Mouse (Mus musculus): ENCODE data around the gene Cyfip2. TPM values are rescaled to one million over a fixed set of nuclear protein-coding genes. Genes with fewer than 3 reads are reported as not detected.

Gene Cyfip2
- polyA plus RNA-seq, 1 experiment from 2014 or later, result 92.0 TPM

DNA sequence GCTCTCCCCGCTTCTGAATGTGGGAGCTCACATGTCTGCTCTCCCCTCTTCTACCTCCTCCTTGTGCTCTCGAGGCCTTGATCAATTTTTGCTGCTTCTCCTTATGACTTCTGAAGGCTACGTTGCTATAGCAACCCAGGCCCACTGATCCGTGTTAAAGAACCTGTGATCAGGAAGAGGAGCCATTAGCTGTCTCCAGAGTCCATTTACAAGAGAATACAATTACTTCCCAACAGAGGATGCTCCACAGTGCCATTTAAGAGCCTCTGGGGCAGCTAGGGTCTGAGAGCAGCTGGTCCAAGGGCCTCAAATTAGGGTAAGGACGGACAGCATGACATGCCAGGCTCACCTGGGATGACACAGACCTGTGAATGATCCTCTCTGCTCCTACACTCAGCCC is 94.1 kb downstream of the Cyfip2 start:
- Histone ChIP-seq H3K9me3 (ENCODE audit: control insufficient read depth, low read length) (no peaks in the 10 kb centered on the region), H3K4me3 (ENCODE audit: low read length) (no peak overlapping the region), H3K4me1 (ENCODE audit: control insufficient read depth, insufficient read depth, low read depth, low read length) (peaks cover 32% of the 10 kb centered on the region), H3K27me3 (replicated peaks; ENCODE audit: control insufficient read depth, insufficient read depth, low read length) (no peaks in the 10 kb centered on the region), H3K27ac (ENCODE audit: low read depth, low read length) (peak overlapping the region; percentile 87), H3K9ac (ENCODE audit: low read depth, low read length) (peak overlapping the region; percentile 41), H3K4me2 (ENCODE audit: low read length) (no peak overlapping the region), H3K36me3 (ENCODE audit: control insufficient read depth, insufficient read depth, low read length) (peaks cover 30% of the 10 kb centered on the region)
- 13% methylated on average over 5 of the region's 5 CpGs for WGBS
- ATAC-seq, result peak; percentile 77

DNA sequence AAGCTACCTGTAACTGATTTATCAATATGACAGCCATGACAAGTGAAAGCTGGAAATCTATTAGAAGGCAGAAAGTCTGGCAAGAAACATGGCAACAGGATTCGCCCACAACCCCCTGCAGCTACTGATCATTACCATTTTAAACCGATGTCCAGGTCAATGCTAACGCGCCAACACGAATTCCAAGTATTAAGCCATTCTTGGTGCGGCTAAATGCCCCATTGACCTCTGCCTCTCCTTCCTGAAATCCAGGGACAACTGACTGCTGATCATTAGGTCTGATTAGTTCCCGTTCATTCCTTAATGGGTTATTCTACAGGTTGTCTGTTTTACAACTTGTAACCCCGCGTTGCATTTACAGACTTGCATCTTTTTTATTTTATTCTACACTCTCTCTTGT is 95.0 kb downstream of the Cyfip2 start:
- Histone ChIP-seq H3K4me2 (ENCODE audit: low read length) (no peak overlapping the region), H3K27ac (ENCODE audit: low read depth, low read length) (peak overlapping the region; percentile 87), H3K9ac (ENCODE audit: low read depth, low read length) (no peak overlapping the region), H3K4me1 (ENCODE audit: control insufficient read depth, insufficient read depth, low read depth, low read length) (peaks cover 32% of the 10 kb centered on the region), H3K9me3 (ENCODE audit: control insufficient read depth, low read length) (no peaks in the 10 kb centered on the region), H3K27me3 (replicated peaks; ENCODE audit: control insufficient read depth, insufficient read depth, low read length) (no peaks in the 10 kb centered on the region), H3K4me3 (ENCODE audit: low read length) (no peak overlapping the region), H3K36me3 (ENCODE audit: control insufficient read depth, insufficient read depth, low read length) (peaks cover 25% of the 10 kb centered on the region)
- WGBS, result 80% methylated on average over 9 of the region's 9 CpGs
- no peak for ATAC-seq

DNA sequence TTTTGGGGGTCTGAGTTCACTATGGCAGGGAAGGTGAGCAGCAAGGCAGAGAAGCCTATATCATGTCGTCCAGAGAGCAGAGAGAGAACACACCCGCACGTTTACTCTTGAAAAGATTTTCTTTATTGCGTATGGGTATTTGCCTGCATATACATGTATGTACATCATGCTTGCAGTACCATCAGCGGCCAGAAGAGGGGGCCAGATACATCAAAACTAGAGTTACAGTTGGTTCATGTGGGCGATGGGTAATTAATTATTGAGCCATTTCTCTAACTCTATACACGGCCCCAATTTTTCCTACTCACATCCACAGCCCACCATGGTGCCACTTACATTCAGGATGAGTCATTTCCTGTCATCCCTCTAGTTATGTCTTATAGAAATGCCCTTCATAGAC is 96.0 kb downstream of the Cyfip2 start:
- no peak overlapping the region for H3K9ac ChIP-seq (ENCODE audit: low read depth, low read length)
- H3K27ac ChIP-seq (ENCODE audit: low read depth, low read length), result no peak overlapping the region

DNA sequence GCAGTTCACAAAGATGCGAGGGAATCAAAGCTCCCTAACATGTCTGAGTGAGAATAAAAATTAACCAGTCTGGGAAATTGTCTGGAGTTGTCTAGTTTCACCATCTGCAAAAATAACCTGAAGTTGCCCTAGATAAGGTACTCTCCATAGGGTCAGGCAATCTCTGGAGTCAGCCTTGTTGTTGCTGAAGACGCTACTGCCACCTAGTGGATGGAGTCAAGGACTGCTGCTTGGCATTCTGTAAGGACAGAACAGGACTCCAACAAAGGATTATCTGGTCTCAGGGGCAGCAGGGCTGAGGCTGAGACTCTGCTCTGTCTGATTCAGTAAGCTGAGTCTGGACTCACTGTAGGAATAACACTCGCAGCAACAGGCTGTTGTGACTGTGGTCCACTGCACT is 97.3 kb downstream of the Cyfip2 start:
- Histone ChIP-seq H3K27ac (ENCODE audit: low read depth, low read length) (peak overlapping the region; percentile 55), H3K9ac (ENCODE audit: low read depth, low read length) (no peak overlapping the region)
- WGBS, result 27% methylated on average over 3 of the region's 3 CpGs

More for the DNA sequence above, 96.0 kb downstream of the Cyfip2 start:
- Histone ChIP-seq H3K36me3 (ENCODE audit: control insufficient read depth, insufficient read depth, low read length) (peaks cover 15% of the 10 kb centered on the region), H3K27me3 (replicated peaks; ENCODE audit: control insufficient read depth, insufficient read depth, low read length) (no peaks in the 10 kb centered on the region), H3K4me1 (ENCODE audit: control insufficient read depth, insufficient read depth, low read depth, low read length) (peaks cover 32% of the 10 kb centered on the region), H3K4me3 (ENCODE audit: low read length) (no peak overlapping the region), H3K9me3 (ENCODE audit: control insufficient read depth, low read length) (no peaks in the 10 kb centered on the region), H3K4me2 (ENCODE audit: low read length) (no peak overlapping the region)
- ATAC-seq, result no peak
- 72% methylated on average over 7 of the region's 7 CpGs for WGBS

DNA sequence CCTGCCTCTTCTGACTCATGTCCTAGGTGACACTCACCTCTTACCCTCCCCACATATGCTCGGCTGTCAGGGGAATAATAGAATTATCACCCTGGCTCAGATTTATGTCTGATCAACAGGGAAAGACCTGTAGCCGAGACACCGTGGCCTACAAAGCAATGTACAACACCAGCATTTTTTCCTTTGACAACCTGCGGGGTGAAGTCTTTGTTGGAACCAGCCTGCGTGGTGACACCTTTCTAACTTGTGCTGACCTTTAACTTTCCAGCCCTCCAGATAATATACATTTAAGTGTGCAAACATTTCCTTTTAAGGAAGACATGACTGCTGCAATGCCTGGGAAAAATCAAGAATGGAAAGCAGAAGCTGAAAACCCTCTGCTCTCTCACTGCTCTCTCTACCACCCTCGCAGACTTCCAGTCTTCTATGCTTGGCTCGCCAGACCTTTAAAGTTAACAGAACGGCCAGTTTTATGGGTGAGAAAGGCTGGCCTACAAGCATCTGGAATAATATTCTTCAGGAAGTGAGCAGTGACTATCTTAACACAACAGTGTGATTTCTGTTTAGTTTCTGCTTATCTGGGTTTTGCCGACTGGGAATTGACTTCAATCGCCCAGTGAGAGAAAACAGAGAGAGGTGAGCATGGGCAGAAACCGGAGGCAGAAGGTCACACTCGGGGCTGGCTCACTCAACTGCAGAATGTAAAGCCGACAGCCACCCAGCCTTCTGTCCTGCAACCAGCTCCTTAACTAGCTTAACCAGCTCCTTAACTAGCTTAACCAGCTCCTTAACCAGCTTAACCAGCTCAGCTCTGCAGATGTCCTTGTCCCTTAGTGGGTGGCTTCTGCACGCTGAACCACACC is 98.1 kb downstream of the Cyfip2 start:
- H3K4me3 ChIP-seq (ENCODE audit: low read length), result no peak overlapping the region
- H3K36me3 ChIP-seq (ENCODE audit: control insufficient read depth, insufficient read depth, low read length), result peaks cover 9% of the 10 kb centered on the region; the same call in 1 of the 2 replicates
- ATAC-seq, result no peak
- 76% methylated on average over 14 of the region's 14 CpGs for WGBS
- no peak overlapping the region for H3K4me2 ChIP-seq (ENCODE audit: low read length)
- H3K27me3 ChIP-seq (replicated peaks; ENCODE audit: control insufficient read depth, insufficient read depth, low read length), result no peaks in the 10 kb centered on the region
- peak overlapping the region; percentile 53; the same call in 1 of the 2 replicates for H3K27ac ChIP-seq (ENCODE audit: low read depth, low read length)
- H3K9ac ChIP-seq (ENCODE audit: low read depth, low read length), result no peak overlapping the region
- peaks cover 29% of the 10 kb centered on the region for H3K4me1 ChIP-seq (ENCODE audit: control insufficient read depth, insufficient read depth, low read depth, low read length)
- no peaks in the 10 kb centered on the region for H3K9me3 ChIP-seq (ENCODE audit: control insufficient read depth, low read length)

More for the DNA sequence above, 97.3 kb downstream of the Cyfip2 start:
- H3K36me3 ChIP-seq (ENCODE audit: control insufficient read depth, insufficient read depth, low read length), result peaks cover 9% of the 10 kb centered on the region
- H3K4me1 ChIP-seq (ENCODE audit: control insufficient read depth, insufficient read depth, low read depth, low read length), result peaks cover 32% of the 10 kb centered on the region
- ATAC-seq, result peak; percentile 78
- no peaks in the 10 kb centered on the region for H3K9me3 ChIP-seq (ENCODE audit: control insufficient read depth, low read length)
- H3K4me3 ChIP-seq (ENCODE audit: low read length), result no peak overlapping the region
- H3K27me3 ChIP-seq (replicated peaks; ENCODE audit: control insufficient read depth, insufficient read depth, low read length), result no peaks in the 10 kb centered on the region
- H3K4me2 ChIP-seq (ENCODE audit: low read length), result no peak overlapping the region

DNA sequence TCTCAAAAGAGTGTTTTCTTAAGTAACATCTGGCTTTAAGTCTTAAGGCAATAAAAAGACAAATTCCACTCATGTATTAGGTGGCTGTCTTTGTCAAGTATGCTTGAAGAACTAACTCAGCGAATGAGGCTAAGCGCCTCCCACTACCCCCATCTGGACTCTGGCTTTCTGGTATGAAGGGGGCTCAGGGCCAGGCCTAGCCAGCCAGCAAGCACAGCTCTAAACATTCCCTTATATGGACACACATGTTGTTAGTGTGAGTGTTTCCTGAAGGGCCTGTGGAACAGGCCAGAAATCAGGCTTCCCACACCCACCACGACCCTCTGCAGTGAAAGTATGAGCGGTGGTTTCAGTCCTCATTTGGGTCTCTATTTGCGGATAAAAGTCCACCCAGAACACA is 98.8 kb downstream of the Cyfip2 start:
- no peak for ATAC-seq
- H3K9ac ChIP-seq (ENCODE audit: low read depth, low read length), result no peak overlapping the region
- no peak overlapping the region for H3K27ac ChIP-seq (ENCODE audit: low read depth, low read length)
- H3K27me3 ChIP-seq (replicated peaks; ENCODE audit: control insufficient read depth, insufficient read depth, low read length), result no peaks in the 10 kb centered on the region
- H3K4me3 ChIP-seq (ENCODE audit: low read length), result no peak overlapping the region
- no peak overlapping the region for H3K4me2 ChIP-seq (ENCODE audit: low read length)
- 81% methylated on average over 5 of the region's 5 CpGs for WGBS
- peaks cover 7% of the 10 kb centered on the region; the same call in 1 of the 2 replicates for H3K36me3 ChIP-seq (ENCODE audit: control insufficient read depth, insufficient read depth, low read length)
- peaks cover 21% of the 10 kb centered on the region for H3K4me1 ChIP-seq (ENCODE audit: control insufficient read depth, insufficient read depth, low read depth, low read length)
- no peaks in the 10 kb centered on the region for H3K9me3 ChIP-seq (ENCODE audit: control insufficient read depth, low read length)

DNA sequence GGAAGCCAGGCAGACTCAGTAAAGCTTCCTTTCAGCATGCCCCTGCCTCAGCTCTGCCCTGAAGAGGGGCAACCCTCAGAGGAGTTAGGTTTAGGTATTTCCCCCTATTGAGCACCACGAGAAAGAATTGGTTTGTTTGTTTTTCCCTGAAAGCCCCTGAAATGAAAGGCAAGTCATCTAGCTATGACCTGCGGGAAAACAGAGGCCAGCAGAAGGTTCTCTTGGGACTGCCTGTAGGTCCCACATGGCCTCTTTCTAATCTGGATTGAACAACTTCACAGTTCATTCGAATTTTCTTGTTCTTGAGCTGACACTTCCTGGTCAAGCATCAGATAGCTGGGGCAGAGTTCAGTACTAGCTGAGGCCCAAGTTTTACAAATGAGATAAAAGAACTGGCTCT is 100.8 kb downstream of the Cyfip2 start:
- ATAC-seq, result no peak
- no peak overlapping the region for H3K27ac ChIP-seq (ENCODE audit: low read depth, low read length)
- H3K27me3 ChIP-seq (replicated peaks; ENCODE audit: control insufficient read depth, insufficient read depth, low read length), result no peaks in the 10 kb centered on the region
- no peak overlapping the region for H3K4me2 ChIP-seq (ENCODE audit: low read length)
- no peaks in the 10 kb centered on the region for H3K9me3 ChIP-seq (ENCODE audit: control insufficient read depth, low read length)
- no peak overlapping the region for H3K9ac ChIP-seq (ENCODE audit: low read depth, low read length)
- 27% methylated on average over 3 of the region's 3 CpGs for WGBS
- H3K36me3 ChIP-seq (ENCODE audit: control insufficient read depth, insufficient read depth, low read length), result peaks cover 17% of the 10 kb centered on the region
- peaks cover 8% of the 10 kb centered on the region for H3K4me1 ChIP-seq (ENCODE audit: control insufficient read depth, insufficient read depth, low read depth, low read length)
- H3K4me3 ChIP-seq (ENCODE audit: low read length), result no peak overlapping the region

DNA sequence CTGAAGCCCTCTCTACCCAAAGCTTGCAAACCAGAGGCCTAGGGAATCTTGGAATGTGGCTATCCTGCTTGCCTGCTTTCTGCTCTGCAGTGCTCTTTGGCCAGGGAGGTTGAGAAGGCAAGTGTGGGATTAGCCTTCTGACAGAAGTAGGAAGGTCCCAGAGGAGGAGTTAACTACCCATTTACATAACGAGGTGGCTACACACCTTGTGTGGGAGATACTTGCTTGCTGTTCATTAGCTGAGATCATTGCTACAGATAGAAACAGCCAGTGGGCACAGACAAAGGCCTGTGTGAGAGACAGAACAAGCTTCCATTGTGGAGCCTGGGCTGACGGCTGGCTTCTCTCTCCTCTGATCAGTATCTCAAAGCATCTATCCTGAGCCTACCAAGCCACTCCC is 102.8 kb downstream of the Cyfip2 start:
- 41% methylated on average over 2 of the region's 2 CpGs for WGBS
- H3K36me3 ChIP-seq (ENCODE audit: control insufficient read depth, insufficient read depth, low read length), result peaks cover 23% of the 10 kb centered on the region
- H3K4me1 ChIP-seq (ENCODE audit: control insufficient read depth, insufficient read depth, low read depth, low read length), result peaks cover 2% of the 10 kb centered on the region

DNA sequence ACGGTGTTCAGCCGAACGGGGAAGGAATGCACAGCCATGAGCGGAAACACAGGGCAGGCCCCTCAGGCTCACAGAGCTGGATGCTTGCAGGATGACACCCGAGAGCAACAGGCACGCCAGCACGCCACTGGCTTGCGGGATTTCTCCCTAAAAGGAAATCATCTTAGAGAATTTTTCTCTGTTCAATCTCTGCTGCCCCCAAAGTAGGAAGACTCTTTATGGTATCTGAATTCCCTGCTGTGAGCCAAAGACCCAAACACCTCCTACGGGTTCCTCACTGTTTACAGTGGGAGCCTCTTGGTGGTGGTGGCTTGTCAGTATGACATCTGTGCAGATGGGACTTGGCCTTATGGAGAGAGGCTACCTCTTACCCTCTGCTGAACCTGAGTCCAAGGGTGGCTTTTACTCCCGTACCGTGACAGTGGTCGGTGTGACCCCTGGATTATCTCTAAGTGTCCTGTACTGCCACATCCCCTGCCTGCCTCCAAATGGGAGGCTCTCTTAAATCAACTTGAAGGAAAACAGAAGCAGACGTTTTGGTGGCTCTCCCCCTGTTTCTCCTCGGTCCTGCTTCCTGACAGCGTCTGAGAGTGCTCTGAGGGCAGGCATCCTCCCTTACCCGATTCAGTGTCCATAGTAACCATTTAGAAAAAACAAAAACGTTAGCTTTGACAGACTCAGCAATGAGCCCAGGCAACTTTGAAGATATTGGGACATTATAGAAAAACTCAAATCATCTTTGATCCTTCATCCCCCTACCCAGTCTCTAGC is 106.8 kb downstream of the Cyfip2 start:
- Histone ChIP-seq H3K9me3 (ENCODE audit: control insufficient read depth, low read length) (no peaks in the 10 kb centered on the region), H3K36me3 (ENCODE audit: control insufficient read depth, insufficient read depth, low read length) (peaks cover 29% of the 10 kb centered on the region), H3K9ac (ENCODE audit: low read depth, low read length) (no peak overlapping the region), H3K27me3 (replicated peaks; ENCODE audit: control insufficient read depth, insufficient read depth, low read length) (no peaks in the 10 kb centered on the region), H3K27ac (ENCODE audit: low read depth, low read length) (no peak overlapping the region), H3K4me2 (ENCODE audit: low read length) (no peak overlapping the region), H3K4me3 (ENCODE audit: low read length) (no peak overlapping the region), H3K4me1 (ENCODE audit: control insufficient read depth, insufficient read depth, low read depth, low read length) (no peaks in the 10 kb centered on the region)
- WGBS, result 73% methylated on average over 17 of the region's 17 CpGs
- ATAC-seq, result no peak

More for the DNA sequence above, 102.8 kb downstream of the Cyfip2 start:
- Histone ChIP-seq H3K4me2 (ENCODE audit: low read length) (no peak overlapping the region), H3K4me3 (ENCODE audit: low read length) (no peak overlapping the region), H3K9me3 (ENCODE audit: control insufficient read depth, low read length) (no peaks in the 10 kb centered on the region), H3K27me3 (replicated peaks; ENCODE audit: control insufficient read depth, insufficient read depth, low read length) (no peaks in the 10 kb centered on the region), H3K27ac (ENCODE audit: low read depth, low read length) (no peak overlapping the region), H3K9ac (ENCODE audit: low read depth, low read length) (no peak overlapping the region)
- no peak for ATAC-seq

All from hindbrain, embryonic 16.5 days (tissue).